Mouse (Mus musculus) frontal cortex, adult 2 months (tissue): ENCODE data around the gene Atg16l1. TPM values are rescaled to one million over a fixed set of nuclear protein-coding genes. Genes with fewer than 3 reads are reported as not detected.

Source experiments
- DNase-seq, 2 experiments: peaks; one replicate each; pipeline ENCODE4 v3.0.0; 2022; ENCODE audit warnings: low spot score in 1 of 2; ENCODE audit errors: extremely low spot score in 1 of 2
- polyA plus RNA-seq: library from polyadenylated mRNA; depleted of rRNA; stranded (reverse); fragments of >200 nt; gene quantifications from 2 replicates; pipeline ENCODE4 v1.2.3, GENCODE M21; 2012; rRNA removed

Gene Atg16l1
- polyA plus RNA-seq = 73.7 and 83.3 TPM in 2 replicates

DNA sequence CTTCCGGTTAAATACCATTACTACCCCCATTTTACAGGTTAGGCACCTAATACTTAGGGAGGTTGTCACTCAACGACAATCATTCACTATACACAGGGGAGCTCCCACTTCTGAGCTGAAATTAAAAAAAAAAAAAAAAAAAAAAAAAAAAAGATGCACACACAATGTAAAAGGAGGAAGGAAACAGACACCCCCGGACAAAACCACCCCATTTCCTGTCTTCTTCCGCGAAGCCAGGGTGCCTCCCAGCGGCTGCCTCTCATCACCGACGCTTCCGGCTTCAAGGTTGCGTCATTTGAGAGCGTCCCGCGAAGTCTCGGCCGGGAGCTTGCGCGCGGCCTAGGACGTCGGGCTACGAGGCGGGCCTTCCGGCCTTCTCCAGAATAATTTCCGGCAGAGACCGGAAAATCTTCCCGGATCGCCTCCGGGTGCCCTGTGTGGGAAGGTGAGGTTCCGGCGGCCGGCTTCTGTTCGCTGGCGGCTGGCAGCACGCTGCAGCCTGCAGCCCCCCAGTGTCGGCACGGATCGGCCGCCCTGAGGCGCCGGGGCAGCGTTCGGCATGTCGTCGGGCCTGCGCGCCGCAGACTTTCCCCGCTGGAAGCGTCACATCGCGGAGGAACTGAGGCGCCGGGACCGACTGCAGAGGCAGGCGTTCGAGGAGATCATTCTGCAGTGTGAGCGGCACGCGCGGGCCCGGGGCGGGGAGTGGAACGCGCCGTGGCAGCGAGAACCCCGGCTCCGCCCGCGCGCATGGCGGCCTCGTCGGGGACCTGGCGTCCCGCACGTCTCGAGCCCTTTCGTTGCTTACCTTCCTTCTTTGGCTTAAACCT lies at the start of gene Atg16l1:
Gene Atg16l1 (plus strand): TSS at position 230 of the 830 bp plus-strand sequence.
- DNase-seq = peak; percentile 92 to 98

DNA sequence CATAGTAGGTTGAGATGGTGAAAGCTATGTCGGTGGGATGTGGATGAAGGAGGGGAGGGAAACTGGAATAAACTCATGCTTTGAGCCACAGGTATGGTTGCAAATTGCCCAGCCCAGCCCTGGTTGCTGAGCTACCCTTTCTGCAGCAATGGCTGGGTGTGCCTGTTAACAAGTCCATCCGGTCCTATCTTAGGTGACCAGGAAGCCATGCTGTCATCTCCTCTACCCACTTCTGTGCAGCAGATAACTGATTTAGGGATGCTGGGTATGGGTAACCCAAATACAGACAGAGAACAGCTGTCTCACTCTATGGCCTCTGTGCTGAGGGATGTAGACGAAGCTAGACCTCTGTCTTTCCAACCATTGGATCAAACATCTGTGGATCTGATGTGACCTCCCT lies 49.3 kb upstream of the Atg16l1 start:
- no peak for DNase-seq

DNA sequence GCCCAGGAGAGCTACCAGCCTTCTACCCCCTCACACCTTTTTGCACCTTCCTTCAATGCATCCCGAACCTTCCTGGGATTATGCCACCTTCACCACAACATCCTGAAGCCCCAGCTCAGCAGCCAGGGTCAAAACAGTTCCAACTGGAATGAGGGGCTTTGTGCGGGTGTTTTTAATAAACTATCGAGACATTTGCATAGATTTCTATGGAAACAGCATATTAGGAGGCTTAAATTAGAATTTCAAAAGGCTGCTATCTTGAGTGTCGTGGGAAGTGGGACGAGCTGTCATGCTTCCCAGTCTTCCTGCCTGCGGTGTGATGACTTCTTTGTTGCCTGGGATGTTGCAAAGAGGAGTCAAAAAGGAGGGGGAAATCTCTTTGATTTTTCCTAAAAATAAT lies 46.6 kb upstream of the Atg16l1 start:
- DNase-seq = peak; percentile 82 to 83

DNA sequence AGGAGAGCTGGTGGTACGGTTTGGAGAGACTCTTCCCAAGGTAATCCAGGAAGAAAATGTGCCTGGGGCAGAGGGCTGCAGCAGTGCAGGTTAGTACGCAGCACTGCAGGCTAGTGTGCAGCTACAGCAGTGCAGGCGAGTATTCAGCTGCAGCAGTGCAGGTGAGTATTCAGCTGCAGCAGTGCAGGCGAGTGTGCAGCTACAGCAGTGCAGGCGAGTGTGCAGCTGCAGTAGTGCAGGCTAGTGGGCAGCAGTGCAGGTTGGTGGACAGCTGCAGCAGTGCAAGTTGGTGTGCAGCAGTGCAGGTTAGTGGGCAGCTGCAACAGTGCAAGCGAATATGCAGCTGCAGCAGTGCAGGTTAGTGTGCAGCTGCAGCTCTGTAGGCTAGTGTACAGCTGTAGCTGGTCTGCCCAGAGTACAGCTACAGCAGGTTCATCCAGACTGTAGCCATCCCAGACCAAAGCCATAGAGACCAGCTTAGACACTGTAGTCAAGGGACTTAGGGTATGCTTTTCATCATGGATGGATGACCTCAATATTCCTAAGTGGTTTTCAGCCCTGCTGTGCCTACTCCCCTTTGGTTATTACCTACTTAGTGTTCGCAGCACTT lies 45.9 kb upstream of the Atg16l1 start:
- no peak for DNase-seq

DNA sequence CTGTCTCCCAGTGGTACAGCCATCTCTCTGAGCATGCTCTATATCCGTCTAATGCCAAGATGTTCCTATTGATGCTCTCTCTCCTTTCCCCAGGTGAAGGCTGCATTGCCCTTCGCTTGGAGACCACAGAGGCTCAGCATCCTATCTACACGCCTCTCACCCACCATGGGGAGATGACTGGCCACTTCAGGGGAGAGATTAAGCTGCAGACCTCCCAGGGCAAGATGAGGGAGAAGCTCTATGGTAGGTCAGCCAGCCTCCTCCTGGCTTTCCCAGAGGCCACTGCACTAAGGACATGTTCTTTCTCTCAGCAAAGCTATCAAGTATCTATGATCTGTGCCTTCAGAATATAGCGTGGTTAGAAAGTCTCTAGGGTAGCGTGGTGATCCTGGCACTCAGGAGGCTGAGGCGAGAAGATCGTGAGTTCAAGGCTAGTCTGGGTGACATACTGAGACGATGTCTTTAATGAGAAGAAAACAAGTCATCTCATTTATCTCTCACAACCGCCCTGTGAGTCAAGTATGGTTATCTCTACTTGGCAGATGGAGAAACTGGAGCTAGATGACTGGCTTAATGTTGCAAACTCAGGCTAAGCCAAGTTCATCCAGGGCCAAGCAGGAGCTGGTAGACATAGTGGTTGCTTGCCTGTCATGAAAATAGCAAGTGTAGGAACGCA lies 43.6 kb upstream of the Atg16l1 start:
- no peak for DNase-seq

DNA sequence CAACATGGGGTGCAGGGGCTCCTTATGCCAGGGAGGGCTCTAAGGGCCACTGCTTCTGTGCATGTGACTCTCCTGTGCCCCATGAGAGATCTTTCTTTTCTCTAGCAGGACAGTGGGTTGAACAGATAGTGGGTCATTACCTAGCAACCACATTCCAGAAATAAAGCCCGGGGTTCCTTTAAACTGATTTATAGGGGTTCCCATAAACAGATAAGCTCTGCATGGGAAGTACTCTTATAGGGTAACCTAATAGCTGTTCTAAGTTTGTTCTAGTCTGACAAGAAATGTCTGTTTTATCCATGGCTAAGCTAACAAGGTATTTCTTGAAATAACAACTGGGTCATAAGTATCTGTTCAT lies 43.1 kb upstream of the Atg16l1 start:
- no peak for DNase-seq

DNA sequence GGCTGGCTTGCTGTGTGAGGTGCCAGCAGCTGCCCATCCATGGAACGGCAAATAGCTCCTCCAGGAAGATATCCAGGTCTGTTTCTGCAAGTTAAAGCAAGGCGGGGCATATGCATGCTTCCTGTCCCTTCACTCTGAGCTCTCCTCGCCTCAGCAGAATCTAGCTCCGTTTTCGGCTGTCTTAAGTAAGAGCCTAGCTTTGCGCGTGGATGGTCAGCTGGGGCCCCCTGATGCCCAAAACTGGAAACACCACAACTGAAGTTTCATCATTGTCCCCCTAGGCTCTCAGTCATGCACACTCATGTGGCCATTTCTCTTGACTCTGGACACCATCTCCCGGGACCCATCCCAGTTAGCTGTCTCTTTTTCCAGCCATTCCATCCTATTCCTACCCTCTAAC lies 34.3 kb upstream of the Atg16l1 start:
- peak in 1 of 2 experiments; percentile 80 for DNase-seq

DNA sequence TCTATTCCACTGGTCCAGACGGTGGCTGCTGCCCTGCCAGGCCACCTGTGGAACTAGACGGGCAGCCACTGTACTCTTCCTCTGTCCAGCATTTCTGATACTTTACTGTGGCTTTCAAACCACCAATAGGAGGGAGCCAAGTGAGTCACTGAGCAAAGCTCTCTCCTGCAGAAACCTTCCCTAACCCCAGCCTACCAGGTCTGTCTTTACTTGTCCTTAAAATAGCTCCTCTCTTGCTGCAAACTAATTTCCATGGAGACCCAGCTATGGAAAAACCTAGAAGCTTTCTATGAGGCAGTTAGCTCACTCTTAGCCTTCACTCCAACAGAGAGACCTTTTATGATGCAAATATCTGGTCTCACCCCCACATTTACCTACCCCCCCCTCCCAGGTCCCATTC lies 33.6 kb upstream of the Atg16l1 start:
- DNase-seq = peak in 1 of 2 experiments; percentile 32

DNA sequence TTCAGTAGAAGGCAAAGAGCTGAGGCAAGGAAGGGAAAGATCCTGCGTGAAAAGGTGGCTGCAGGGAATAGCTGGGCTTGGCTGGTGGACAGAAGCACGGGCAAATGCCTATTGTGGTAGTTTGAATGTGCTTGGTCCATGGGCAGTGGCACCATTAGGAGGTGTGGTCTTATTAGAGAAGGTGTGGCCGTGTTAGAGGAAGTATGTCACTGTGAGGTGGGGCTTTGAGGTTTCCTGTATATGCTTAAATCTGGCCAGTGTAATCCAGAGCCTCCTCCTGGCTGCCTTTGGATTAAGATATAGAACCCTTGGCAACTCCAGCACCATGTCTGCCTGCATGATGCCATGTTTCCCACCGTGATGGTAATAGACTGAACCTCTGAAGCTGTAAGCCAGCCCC lies 32.3 kb upstream of the Atg16l1 start:
- no peak for DNase-seq

DNA sequence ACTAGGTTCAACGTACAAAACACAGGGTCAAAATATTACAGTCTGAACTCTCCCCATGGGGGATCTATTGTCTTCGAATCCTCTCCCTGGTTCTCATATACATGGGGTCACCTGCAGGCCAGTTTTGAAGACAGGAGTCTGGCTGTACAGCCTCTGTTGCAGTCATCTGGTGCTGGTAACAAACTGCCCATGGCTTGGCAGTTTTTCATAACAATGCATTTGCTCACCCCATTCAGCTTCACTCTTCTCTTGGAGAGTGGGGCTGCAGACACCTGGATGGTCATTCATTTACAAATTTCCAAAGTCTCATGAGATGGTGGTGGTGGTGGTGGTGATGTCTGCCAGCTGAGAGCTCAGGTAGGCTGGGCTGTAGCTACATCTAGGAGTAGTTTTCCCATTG lies 26.6 kb upstream of the Atg16l1 start:
- no peak for DNase-seq

DNA sequence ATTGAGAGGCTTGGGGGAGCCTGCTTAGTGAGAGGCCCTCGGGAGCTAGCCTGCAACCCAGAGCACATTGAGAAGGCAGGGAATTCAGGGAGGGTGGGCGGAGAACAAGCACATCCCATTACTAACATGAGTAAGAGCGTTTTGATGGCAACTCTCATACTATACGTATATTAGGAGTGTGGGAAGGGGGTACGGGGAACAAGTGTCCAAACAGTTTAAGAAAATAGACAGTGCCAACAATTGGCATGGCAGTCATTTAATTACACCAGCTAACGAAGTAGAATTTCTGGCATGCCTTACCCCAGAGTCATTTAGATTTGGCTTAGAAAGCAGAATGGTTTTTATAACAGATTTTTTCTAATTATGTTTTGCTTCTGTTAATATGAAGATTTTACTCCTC lies 25.8 kb upstream of the Atg16l1 start:
- DNase-seq = no peak

DNA sequence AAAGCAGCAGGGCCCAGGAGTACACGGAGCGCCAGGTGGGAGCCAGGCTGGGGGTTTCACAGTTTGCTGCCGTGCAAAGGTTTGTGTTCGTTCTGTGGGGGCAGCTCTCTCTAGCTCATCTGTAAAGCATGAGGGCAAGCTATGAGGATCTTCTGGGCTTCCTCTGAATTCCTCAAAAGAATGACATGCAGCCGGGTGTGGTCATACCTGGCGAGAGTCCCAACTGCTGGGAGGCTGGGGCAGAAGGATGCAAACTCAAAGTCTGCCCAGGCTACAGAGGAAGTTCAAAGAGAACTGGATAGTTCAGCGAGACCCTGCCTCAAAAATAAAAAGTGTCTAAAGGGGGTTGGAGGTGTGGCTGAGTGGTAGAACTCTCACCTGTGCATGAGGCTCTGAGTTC lies 25.4 kb upstream of the Atg16l1 start:
- DNase-seq = no peak

DNA sequence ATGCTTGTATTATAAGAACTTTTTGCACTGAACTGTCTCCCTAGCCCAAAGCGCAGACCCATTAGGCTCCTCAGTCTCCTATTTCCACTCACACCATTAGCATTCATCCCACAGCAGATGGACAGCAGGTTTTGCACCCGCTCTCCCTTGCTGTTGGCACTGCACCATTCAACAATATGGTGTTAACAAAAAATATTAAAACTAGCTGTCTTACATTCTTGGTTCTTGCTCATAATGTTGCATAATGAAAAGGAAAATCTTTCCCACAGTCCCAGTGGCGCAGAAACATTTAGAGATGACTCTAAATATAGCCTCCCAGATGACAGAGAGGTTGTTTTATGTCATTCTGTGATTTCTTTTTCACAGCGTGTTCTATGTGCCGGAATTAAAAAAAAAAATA lies 22.5 kb upstream of the Atg16l1 start:
- DNase-seq = peak; percentile 70 to 78

DNA sequence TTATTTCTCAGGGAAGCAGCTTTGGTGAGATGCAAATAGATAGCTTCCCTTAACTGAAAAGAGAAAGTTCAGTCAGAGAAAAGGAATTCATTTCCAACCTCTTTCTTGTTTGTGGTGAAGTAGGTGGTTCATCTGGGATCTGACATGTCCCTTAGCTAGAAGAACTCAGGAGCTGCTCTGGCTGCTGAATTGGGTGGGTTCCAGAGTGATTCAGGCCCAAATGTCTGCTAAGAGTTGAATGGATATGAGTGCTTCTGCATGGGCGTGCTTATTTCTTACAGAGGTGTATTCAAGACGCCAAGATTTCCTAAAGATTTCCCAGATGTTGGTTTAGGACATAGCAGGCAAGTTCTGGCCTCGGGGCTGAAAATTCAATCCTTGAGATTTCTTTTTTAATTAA lies 21.5 kb upstream of the Atg16l1 start:
- peak; percentile 45 to 72 for DNase-seq

DNA sequence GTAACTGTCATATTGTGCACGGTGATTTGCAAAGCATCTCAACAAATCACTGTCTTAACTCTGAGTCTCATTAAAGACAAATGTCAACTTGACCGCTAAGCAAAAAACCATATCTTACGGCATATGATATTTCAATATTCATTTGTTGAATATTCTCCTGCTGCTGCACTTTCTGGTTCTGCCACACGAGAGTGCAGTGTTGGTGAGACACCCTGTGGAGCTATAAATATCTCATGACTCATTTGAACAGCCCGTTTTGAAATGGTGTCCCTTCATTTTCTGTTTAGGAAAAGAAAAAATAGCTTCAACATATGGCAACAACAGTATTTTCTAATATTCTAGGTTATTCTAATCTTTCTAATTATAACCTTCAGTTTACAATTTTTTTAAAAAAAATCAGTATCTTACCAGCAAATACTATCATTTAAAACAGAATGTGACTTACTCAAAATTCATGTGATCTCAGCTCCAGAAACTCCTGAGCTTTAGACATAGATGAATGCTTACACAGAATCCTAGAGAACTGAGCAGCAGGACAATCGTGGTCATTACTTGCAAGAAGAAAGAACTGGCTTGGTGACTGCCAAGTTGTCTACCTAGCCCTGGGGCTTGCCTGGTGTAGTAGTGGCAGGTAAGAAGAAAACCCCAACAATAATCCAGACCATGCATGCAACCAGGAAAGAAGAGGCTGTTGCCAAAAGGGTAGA lies 14.9 kb upstream of the Atg16l1 start:
- DNase-seq = peak; percentile 46 to 66

DNA sequence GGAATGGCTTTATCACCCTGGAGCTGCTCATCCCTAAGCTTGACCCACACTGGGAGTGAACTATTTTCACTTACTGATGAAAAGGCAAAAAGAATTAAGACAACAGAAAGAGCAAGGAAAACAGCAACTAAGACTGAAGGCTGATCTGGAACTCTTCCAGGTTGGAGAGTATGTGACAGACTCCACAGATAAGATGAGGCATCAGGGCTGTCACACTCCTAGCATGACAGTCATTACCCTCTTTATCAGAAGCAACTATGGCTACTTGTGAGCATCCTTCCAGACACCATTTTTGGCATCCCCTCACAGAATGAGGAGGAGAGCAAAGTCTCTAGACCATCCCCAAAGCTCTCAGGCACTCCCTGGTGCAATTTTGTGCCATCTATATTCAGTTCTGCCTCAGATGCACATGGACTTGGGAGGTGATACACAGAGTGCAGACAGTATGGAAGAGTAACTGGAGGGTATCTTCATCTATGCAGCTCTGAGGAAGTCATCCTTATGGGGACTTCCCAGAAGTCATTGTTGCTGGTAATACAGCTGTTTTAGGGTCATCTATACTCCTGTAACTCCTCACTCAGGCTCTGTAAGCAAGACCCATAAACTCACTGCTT lies 6.2 kb upstream of the Atg16l1 start:
- DNase-seq = no peak

DNA sequence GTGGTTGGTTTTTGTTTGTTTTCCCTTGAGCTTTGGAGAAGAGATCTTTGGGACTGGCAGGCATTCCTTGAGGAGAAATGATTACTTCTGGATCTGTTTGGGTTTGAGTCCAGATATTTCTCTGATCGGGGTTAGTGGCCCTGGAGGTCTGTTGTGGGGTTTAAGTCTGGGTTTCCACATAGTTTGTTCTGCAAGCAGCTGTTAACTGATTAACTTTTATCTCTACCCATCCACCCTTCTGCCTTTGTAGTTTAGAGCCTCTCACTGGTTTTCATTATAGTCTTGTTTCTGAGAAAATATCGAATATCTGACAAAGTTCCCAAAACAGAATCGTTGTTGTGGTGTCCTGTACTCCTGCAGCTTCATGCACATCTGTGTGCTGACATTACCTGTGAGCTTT lies 8.2 kb downstream of the Atg16l1 start:
- no peak for DNase-seq

DNA sequence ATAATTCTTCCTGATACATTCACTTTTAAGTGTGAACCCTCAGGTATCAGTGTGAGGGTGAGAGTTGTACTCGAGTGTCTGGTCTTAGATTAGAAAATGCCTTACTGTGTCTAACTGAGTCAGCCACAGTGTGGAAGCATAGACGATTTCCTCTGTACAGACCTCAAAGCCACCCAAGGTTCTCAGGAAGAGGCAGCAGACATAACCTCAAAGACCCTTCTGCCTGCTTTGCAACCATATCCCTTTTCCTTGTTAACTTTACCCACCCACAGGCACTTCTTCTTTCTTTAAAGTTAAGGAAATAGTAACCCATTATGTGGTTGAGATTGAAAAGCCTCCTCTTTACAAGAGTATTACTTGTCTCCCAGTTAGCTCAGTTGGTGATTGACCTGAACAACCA lies 10.1 kb downstream of the Atg16l1 start:
- no peak for DNase-seq

DNA sequence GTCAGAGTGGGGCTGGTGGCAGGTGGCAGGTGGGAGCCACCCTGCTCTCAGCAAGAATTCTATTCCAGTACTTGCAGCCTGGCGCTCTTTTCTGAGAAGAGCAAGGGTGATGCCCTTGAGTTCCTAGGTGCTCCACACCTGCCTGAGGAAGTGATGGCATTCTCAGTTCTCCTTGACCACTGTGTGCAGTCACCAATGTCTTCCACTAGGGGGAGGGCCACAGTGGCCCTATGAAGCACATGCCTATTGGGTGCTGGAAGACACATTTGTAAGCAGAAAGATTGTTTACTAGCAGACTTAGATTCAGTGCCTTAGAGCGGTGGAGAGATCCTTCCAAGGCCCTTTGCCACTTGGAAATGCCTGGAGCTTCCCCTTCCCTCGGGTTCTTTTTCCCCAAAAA lies 10.6 kb downstream of the Atg16l1 start:
- no peak for DNase-seq

DNA sequence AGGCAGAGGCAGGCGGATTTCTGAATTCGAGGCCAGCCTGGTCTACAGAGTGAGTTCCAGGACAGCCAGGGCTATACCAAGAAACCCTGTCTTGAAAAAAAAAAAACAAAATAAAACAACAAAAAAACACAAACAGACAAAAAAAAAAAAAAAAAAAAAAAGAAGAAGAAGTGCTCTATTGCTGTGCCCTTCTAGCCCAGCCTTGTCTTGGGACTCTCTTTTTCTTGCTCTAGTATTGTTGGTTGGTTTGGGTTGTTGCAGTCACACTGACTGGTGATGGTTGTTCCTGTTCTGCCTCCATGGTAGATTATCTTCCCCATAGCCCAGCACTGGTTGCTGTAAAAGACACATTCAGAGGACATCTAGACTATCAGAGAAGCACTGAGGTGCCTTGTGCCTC lies 13.6 kb downstream of the Atg16l1 start:
- DNase-seq = no peak

DNA sequence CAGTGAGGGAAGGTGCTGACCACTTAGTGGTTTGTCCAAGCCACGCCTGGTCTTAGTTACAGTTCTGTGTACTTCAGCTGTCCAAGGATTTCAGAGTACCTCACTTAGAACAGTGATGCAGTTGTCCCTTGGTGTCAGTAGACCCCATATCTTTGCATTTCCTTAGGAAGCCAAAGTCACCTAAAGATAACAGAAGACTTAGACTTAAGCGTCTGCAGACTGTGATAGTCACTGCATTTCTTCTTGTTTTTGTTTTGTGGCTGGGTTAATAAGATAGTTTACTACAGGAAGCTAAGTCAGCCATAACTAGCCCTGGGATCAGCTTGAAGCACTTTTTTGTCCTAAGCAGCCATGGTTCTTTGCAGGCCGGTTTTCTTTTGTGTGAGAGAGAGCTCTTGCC lies 14.8 kb downstream of the Atg16l1 start:
- no peak for DNase-seq
